Mouse (Mus musculus) lung, postnatal 0 days (tissue): ENCODE results near the gene Psap. TPM values are rescaled to one million over a fixed set of nuclear protein-coding genes. Genes with fewer than 3 reads are reported as not detected.

ENCODE experiments used
- ATAC-seq: fragments of 200-750 bp; cut with Nextera tagmentation; 2 replicates; pipeline ENCODE4 v1.8.0; 2017; ENCODE audit warnings: moderate library complexity
- DNase-seq: peaks from one replicate; pipeline ENCODE4 v3.0.0-alpha.2; 2016; ENCODE audit warnings: low spot score
- H3K27ac ChIP-seq: fragments of 300-500 bp; sonication (generic); 2 replicates; pipeline ENCODE4 v1.5.1; 2014; ENCODE audit warnings: antibody characterized with exemption, mild to moderate bottlenecking, low read length, mixed read lengths
- H3K27me3 ChIP-seq: fragments of 300-500 bp; sonication (generic); replicated peaks from 2 replicates; pipeline ENCODE4 v1.6.1; 2014; ENCODE audit warnings: low read length, mixed read lengths; ENCODE audit not compliant: insufficient read depth
- H3K36me3 ChIP-seq: fragments of 300-500 bp; sonication (generic); 2 replicates; pipeline ENCODE4 v1.6.1; 2014; ENCODE audit warnings: low read length, mixed read lengths; ENCODE audit not compliant: insufficient read depth
- H3K4me1 ChIP-seq: fragments of 300-500 bp; sonication (generic); 2 replicates; pipeline ENCODE4 v1.6.1; 2014; ENCODE audit warnings: antibody characterized with exemption, low read depth, low read length, mixed read lengths; ENCODE audit not compliant: insufficient read depth
- H3K4me2 ChIP-seq: fragments of 300-500 bp; sonication (generic); replicated peaks from 2 replicates; pipeline ENCODE4 v1.6.1; 2014; ENCODE audit warnings: low read depth, mild to moderate bottlenecking, low read length, moderate library complexity, mixed read lengths
- H3K4me3 ChIP-seq: fragments of 300-500 bp; sonication (generic); 2 replicates; pipeline ENCODE4 v1.5.1; 2014; ENCODE audit warnings: low read depth, low read length
- H3K9ac ChIP-seq: fragments of 300-500 bp; sonication (generic); replicated peaks from 2 replicates; pipeline ENCODE4 v1.6.1; 2014; ENCODE audit warnings: low read depth, mild to moderate bottlenecking
- H3K9me3 ChIP-seq: fragments of 300-500 bp; sonication (generic); 2 replicates; pipeline ENCODE4 v1.6.1; 2016; ENCODE audit warnings: low read length, mixed read lengths
- CTCF ChIP-seq: IDR thresholded peaks from 2 replicates; pipeline ENCODE4 v1.5.1; 2016; ENCODE audit warnings: antibody characterized with exemption, mild to moderate bottlenecking
- EP300 ChIP-seq: IDR thresholded peaks from 2 replicates; pipeline ENCODE4 v1.6.1; 2016; ENCODE audit warnings: antibody characterized with exemption, mild to moderate bottlenecking, control low read depth
- WGBS: fragments of 180-500 bp; shearing (Covaris S2); extraction: QIAGEN DNeasy Blood & Tissue Kit; methylation state at CpG from one replicate; pipeline ENCODE4 v1.1.7; 2014; 5-methylcytosine and 5-hydroxymethylcytosine counted together
- polyA plus RNA-seq: library from polyadenylated mRNA; unstranded; fragments of >200 nt; fragmentation: Nextera tagmentation; extraction: Ambion mirVana; gene quantifications from 2 replicates; pipeline ENCODE4 v1.2.1, GENCODE M21; 2015

Psap gene
- polyA plus RNA-seq, 1 experiment from 2014 or later, result 120 TPM

DNA sequence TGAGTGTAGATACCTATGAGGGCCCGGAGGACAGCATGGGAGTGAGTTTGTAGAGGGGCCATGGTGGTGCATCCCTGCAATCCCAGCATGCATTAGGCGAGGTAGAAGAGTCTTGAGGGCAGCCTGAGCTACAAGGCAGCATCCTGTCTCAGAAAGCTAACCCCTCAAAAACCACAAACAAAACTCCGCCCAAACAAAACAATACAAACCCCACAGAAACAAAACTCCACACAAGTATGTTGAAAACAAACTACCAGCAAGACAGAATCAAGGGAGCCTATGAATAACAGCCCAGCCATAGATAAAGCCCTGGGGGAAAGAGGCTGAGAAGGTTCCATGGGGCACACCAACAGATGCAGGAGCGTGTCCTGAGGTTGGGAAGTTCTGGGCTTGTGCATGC, 68.6 kb downstream of the Psap start:
- no peak for DNase-seq
- Histone ChIP-seq H3K36me3 (no peaks in the 10 kb centered on the region), H3K9ac (no peak overlapping the region), H3K9me3 (no peaks in the 10 kb centered on the region), H3K27me3 (no peaks in the 10 kb centered on the region), H3K4me1 (peaks cover 22% of the 10 kb centered on the region), H3K27ac (no peak overlapping the region), H3K4me2 (peak overlapping the region; percentile 64; the same call in 1 of the 2 replicates), H3K4me3 (no peak overlapping the region)
- 86% methylated on average over 4 of the region's 4 CpGs for WGBS
- ATAC-seq, result no peak
- TF ChIP-seq CTCF (no peak), EP300 (no peak)

- ATAC-seq (peak; percentile 69), DNase-seq (peak; percentile 90)
- H3K4me3 ChIP-seq, result peak within 1 kb of the TSS; percentile 43
- peak within 1 kb of the TSS; percentile 64 for H3K4me2 ChIP-seq
- no peaks in the 10 kb centered on the region for H3K36me3 ChIP-seq
- peak within 1 kb of the TSS; percentile 87 for H3K27ac ChIP-seq
- peak within 1 kb of the TSS; percentile 51 for H3K9ac ChIP-seq
- peaks cover 27% of the 10 kb centered on the region for H3K4me1 ChIP-seq
- H3K27me3 ChIP-seq, result no peaks in the 10 kb centered on the region
- no peaks in the 10 kb centered on the region for H3K9me3 ChIP-seq
- TF ChIP-seq EP300 (no peak), CTCF (peak; percentile 87)
- WGBS, result under 1% methylated on average over 37 of the region's 37 CpGs
Measured at GRCm38 (mm10) chr10:60346701-60347405, 69.4 kb downstream of the Psap start, which contains the start of gene Vsir. Gene Vsir, plus strand, starts transcription at chr10:60346851.

DNA sequence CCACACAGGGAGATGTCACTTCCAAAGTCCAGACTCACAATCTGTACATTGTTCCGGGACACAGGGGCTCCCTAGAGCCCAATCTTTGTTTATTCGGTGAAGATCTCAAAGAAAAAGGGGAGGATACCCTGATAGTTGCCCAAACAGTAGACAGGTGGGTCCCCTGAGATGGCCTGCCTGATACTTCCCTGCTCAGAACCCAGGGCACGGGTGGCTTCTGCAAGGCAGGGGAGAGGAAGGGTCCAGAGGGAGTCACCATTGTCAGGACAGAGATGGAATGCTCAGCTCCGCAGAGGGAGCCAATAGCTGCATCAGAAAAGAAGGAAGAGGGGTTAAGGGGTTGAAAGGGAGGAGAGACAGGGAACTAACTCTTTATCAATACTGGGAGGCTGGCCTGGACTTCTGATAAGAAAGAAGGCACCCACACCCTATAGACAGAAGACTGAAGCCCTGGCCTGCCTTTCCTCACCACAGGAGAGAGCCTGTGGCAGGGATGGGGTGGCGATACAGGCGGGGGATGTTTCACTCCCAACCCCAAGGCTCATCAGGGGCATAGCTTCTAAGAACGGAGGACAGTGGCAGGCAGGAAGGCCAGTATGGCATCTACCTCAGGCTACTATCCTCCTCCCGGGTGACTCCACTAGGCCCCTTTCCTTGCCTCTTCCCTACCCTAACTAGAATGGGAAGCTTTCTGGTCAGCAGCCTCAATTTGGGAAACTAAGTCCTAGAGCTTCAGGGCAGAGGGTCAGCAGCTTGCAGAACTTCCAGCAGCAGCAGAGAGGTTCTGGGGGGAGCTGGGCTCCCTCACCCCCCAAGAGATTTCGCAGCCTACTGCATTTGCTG, 70.6 kb downstream of the Psap start:
- Histone ChIP-seq H3K27me3 (no peaks in the 10 kb centered on the region), H3K4me2 (peak overlapping the region; percentile 64), H3K27ac (peak overlapping the region; percentile 87; the same call in 1 of the 2 replicates), H3K36me3 (no peaks in the 10 kb centered on the region), H3K4me1 (peaks cover 27% of the 10 kb centered on the region), H3K9me3 (no peaks in the 10 kb centered on the region), H3K4me3 (peak overlapping the region; percentile 43), H3K9ac (peak overlapping the region; percentile 51)
- no peak for TF ChIP-seq CTCF
- no peak for TF ChIP-seq EP300
- 45% methylated on average over 9 of the region's 9 CpGs for WGBS
- DNase-seq (no peak), ATAC-seq (no peak)

GRCm38 (mm10) chr10:60349056-60349455, 71.6 kb downstream of the Psap start:
- Histone ChIP-seq H3K9me3 (no peaks in the 10 kb centered on the region), H3K4me2 (peak overlapping the region; percentile 64), H3K27ac (peak overlapping the region; percentile 87), H3K36me3 (no peaks in the 10 kb centered on the region), H3K4me1 (peaks cover 27% of the 10 kb centered on the region), H3K27me3 (no peaks in the 10 kb centered on the region), H3K9ac (no peak overlapping the region), H3K4me3 (no peak overlapping the region)
- WGBS, result 38% methylated on average over 6 of the region's 6 CpGs
- DNase-seq (peak; percentile 90), ATAC-seq (peak; percentile 34)
- TF ChIP-seq EP300 (peak; percentile 62), CTCF (no peak)

DNA sequence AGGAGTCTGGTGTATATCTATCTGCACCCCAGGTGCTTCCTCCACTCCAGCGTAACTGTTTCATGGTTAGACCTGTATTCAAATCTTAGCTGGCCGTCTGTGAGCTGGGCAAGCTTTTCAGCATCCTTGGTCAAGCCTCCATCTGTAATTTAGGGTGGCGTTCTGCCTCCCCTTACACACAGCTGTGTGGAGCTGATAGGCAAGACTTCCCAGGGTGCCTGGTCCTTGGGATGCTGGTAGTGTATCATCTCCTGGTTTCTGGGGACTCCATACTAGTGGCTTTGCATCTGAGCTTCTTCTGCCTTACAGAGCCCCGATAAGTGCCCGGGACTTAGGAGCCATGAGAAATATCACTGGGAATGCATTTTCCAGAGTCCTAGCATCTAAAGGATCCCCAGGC, 72.2 kb downstream of the Psap start:
- ATAC-seq (no peak), DNase-seq (no peak)
- H3K27me3 ChIP-seq, result no peaks in the 10 kb centered on the region
- no peak overlapping the region for H3K4me3 ChIP-seq
- WGBS, result 78% methylated on average over 5 of the region's 5 CpGs
- H3K9me3 ChIP-seq, result no peaks in the 10 kb centered on the region
- H3K4me2 ChIP-seq, result peak overlapping the region; percentile 44
- peaks cover 27% of the 10 kb centered on the region for H3K4me1 ChIP-seq
- TF ChIP-seq EP300, result no peak
- no peak for TF ChIP-seq CTCF
- H3K36me3 ChIP-seq, result no peaks in the 10 kb centered on the region
- no peak overlapping the region for H3K9ac ChIP-seq
- peak overlapping the region; percentile 87 for H3K27ac ChIP-seq

DNA sequence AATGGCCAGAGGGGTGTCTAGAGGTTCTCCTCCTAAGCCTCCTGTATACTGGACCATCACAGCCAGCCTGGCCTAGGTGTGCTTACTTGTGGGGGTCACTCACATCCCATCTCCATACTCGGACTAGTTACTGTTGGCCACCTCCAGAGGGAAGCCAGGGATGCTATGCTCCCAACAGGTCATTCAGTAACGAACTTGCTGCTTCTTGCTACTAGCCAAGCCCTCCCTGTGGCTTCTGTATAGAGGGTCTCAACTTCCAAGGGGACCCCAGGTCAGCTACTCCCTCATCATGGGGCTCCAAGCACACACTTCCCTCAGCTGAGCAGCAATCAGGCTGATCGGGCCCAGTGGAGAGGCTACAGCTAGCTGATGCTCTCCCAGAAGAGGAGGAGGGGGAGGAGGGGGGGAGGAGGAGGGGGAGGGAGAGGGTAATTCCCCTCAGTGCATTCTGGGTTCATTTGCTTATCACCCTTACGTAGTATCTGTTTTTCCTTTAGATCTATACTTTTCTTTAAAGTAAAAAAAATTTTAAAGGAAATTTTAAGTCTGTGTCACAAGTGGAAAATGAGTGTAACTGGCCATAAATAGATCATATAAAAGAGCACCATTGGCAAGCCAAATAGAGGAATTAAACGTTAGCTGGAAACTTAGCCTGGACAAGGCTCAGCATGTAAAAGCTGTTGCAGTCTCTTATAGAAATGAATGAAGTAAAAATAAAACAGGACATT, 72.8 kb downstream of the Psap start:
- H3K4me1 ChIP-seq, result peaks cover 27% of the 10 kb centered on the region

More for the DNA sequence above, 72.8 kb downstream of the Psap start:
- WGBS, result 35% methylated on average over 5 of the region's 5 CpGs
- no peaks in the 10 kb centered on the region for H3K27me3 ChIP-seq
- peak overlapping the region; percentile 26; the same call in 1 of the 2 replicates for H3K4me3 ChIP-seq
- no peaks in the 10 kb centered on the region for H3K36me3 ChIP-seq
- H3K4me2 ChIP-seq, result peak overlapping the region; percentile 44
- H3K9ac ChIP-seq, result no peak overlapping the region
- ATAC-seq (no peak), DNase-seq (no peak)
- TF ChIP-seq EP300 (no peak), CTCF (no peak)
- H3K27ac ChIP-seq, result peak overlapping the region; percentile 87
- H3K9me3 ChIP-seq, result no peaks in the 10 kb centered on the region
